Comparison of ENCODE assay signal across 26 mouse cellular contexts in genomic region chrX:152403251-152403650, GRCm38 (mm10). TPM values are rescaled to one million over a fixed set of nuclear protein-coding genes. Genes with fewer than 3 reads are reported as not detected.
"Had no signal": no experiment of that assay in that cellular context is flagged by ENCODE, and none has a peak within 500 bp of the region (broad histone marks: within the 10 kb centered on the region; RNA-seq: fewer than 3 reads in every experiment).

No protein-coding gene starts in this region.

- H3K4me1 ChIP-seq: heart, embryonic 10.5 days; heart, embryonic 12.5 days; hindbrain, embryonic 10.5 days; hindbrain, embryonic 12.5 days; intestine, embryonic 15.5 days; limb, embryonic 13.5 days; limb, embryonic 15.5 days had no signal

- H3K36me3 ChIP-seq: heart, embryonic 10.5 days; heart, embryonic 12.5 days; hindbrain, embryonic 10.5 days; hindbrain, embryonic 12.5 days; intestine, embryonic 15.5 days; limb, embryonic 13.5 days; limb, embryonic 15.5 days had no signal

- H3K27ac ChIP-seq: gastrocnemius, adult 2 months; heart, embryonic 10.5 days; hindbrain, embryonic 10.5 days; hindbrain, embryonic 12.5 days; hindbrain, embryonic 14.5 days; intestine, embryonic 15.5 days; layer of hippocampus, adult 2 months; left cerebral cortex, adult 2 months; limb, embryonic 13.5 days; limb, embryonic 15.5 days had no signal

- DNase-seq: gastrocnemius, adult 2 months; gastrocnemius, postnatal 10 days; gastrocnemius, postnatal 25 days; heart, adult 18-20 months; heart, postnatal 10 days; heart, postnatal 4 days; kidney, adult 18-20 months; kidney, adult 8-10 months; kidney, postnatal 10 days; kidney, postnatal 25 days; kidney, postnatal 4 days; left cerebral cortex, postnatal 4 days had no signal

- H3K4me2 ChIP-seq: heart, embryonic 12.5 days; hindbrain, embryonic 12.5 days; hindbrain, embryonic 14.5 days; intestine, embryonic 15.5 days; limb, embryonic 13.5 days; limb, embryonic 15.5 days had no signal

- H3K9me3 ChIP-seq: heart, embryonic 10.5 days; heart, embryonic 12.5 days; hindbrain, embryonic 10.5 days; hindbrain, embryonic 12.5 days; intestine, embryonic 15.5 days; limb, embryonic 13.5 days; limb, embryonic 15.5 days had no signal

- H3K9ac ChIP-seq: heart, embryonic 12.5 days; hindbrain, embryonic 12.5 days; hindbrain, embryonic 14.5 days; intestine, embryonic 15.5 days; limb, embryonic 13.5 days; limb, embryonic 15.5 days had no signal

- H3K4me3 ChIP-seq: gastrocnemius, adult 2 months; heart, embryonic 10.5 days; heart, embryonic 12.5 days; hindbrain, embryonic 10.5 days; hindbrain, embryonic 12.5 days; intestine, embryonic 15.5 days; layer of hippocampus, adult 2 months; left cerebral cortex, adult 2 months; limb, embryonic 13.5 days; limb, embryonic 15.5 days had no signal

- ATAC-seq: hindbrain, embryonic 16.5 days; inflammation-experienced regulatory T-cells, adult 6 months; intestine, embryonic 15.5 days; intestine, postnatal 0 days had no signal

RNA-seq across cellular contexts. Expression of gene Gpr173, which starts 34.7 kb away (rescaled TPM):
- total RNA-seq: granulocyte monocyte progenitor cell, adult 5-6 weeks had no signal
- polyA plus RNA-seq: inflammation-experienced regulatory T-cells, adult 6 months had no signal
